Mouse (Mus musculus) cerebellum, adult 11-12 months (tissue): ENCODE data around the gene Chrm3.

ENCODE experiments used
- DNase-seq: peaks from one replicate; pipeline ENCODE4 v3.0.0; 2022

Chrm3 gene

DNA sequence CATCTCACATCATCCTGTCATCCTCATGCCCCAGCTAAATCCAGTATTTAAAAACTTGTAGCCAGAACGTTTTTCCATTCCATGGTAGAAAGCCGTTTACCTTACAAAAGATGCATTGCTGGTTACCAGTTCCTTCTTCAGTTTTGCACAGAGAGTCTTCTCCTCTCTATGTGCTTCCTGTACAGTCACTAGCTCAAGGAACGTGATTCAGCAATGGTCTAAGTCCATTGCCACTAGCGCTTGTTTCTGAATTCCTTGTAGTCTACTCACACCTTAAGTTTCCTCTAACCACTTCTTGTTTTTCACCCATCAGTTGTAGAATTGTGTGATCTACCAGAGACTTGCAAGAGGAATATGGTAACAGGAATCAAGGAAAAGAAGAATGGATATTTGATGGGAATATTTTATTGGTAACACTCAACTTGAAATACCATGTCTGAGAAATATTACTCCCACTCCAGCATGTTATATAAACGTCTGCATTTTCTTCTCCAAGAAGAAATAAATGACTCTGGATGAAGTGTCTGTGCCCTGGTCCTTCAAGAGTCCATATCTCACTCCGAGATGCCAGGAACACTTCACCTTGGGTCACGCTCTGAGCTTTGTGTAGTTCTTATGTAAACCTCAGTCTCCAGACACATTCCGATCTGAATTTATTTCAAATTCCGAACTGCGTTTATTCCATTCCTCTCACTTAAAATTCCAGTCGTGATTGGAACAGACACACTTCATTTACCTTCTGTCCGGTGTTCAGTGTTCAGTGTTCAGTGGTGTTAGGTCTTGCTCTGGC is 293.6 kb downstream of the Chrm3 start:
- DNase-seq = no peak

DNA sequence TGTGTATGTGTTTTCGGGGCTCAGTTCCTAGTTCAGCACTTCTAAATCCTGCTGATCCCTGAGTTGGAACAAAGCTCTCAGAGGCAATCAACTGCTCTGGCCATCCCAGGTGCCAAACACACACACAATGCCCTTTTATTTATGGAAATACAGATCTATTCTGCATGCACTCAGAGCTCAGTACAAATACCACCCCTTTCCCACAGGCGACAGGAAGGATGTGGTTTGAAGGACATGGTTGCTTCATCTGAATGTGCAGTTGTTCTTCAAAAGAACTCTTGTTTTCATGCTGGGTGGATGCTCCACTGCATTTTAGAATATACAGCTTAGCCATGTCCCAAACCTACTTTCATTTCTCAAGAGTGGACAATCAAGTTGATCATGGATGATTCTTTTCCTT is 294.9 kb downstream of the Chrm3 start:
- no peak for DNase-seq

DNA sequence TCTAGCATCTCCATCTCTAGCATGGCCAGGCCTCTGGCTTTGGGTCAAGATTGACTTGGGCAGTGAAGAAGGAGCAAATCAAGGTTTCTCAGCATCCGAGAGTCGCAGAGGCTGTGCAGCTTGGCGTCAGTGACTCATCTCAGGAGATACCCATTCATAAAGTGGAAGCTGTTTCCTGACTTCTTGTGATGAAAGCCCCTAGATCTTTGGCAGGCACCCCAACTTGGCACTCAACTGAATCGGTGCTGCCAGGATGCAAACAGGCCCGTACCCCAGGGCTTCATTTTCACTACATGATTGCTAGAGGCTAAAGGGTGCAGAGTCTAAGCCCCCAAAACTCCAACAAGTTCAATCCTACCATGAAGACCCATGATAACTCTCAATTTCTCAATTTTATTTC is 298.0 kb downstream of the Chrm3 start:
- DNase-seq = no peak

DNA sequence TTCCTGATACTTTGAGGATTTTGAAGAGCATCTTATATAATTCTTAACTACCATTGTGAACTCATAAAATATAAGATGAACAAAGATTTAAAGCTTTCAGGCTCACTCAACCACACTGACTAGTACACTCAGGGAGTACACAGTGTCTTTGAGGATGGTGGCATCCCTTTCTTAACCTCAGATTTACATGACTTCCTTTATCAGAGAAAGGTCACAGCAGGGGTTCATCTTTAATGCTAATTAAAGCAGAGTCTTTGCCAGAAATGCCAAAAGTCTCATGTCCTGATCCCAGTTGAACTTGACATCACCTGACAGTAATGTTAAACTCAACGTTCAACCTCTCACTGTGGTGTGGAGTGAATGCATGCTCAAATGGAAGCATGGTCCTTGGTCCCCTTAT is 301.7 kb downstream of the Chrm3 start:
- DNase-seq = no peak

DNA sequence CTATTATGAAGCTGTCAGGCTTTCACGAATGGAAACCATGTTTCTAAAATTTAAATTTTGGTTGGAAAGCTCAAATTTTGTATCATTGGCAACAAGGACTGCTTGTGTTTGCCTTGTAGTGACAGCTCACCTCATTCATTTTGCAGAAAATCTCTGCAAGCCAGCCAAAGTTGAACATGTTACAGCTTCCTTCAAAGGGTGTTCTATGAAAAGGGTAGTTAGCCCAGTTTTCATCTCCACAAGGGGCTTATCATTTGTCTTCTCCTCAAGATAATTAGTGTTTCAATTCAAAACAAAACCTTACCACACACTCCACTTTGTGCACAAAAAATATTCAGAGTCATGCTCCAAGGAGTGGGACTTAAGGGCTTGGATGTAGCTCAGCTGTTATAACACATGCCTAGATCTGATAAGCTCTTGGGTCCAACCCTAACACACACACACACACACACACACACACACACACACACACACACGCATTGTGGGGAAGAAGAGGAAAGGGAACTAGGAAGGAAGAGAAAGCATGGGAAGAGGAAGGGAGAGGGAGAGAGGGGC is 302.9 kb downstream of the Chrm3 start:
- no peak for DNase-seq

- DNase-seq = no peak
These were observed 306.6 kb downstream of the Chrm3 start for GRCm38 (mm10) chr13:10054086-10054485.

- no peak for DNase-seq
These were observed 307.3 kb downstream of the Chrm3 start for GRCm38 (mm10) chr13:10053301-10053889.

- no peak for DNase-seq
These were observed 314.8 kb downstream of the Chrm3 start for GRCm38 (mm10) chr13:10045651-10046350.

DNA sequence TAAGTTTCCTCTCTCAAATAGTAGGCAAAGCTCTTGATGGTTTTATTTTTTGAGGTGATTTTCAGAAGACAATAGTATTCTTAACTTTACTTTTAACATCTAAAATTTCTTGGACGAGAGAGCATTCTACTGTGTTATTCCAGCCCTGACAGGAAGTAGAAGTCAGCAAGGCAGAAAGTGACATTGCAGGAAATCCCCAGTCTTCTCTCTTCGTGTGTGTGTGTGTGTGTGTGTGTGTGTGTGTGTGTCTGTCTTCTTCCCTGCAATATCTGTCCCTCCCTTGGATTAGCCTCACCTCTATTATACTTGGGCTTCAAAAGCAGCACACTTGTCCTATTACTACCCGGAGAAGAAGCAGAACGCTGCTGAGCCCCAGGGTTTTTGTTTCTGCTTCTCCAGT is 316.6 kb downstream of the Chrm3 start:
- DNase-seq = no peak

DNA sequence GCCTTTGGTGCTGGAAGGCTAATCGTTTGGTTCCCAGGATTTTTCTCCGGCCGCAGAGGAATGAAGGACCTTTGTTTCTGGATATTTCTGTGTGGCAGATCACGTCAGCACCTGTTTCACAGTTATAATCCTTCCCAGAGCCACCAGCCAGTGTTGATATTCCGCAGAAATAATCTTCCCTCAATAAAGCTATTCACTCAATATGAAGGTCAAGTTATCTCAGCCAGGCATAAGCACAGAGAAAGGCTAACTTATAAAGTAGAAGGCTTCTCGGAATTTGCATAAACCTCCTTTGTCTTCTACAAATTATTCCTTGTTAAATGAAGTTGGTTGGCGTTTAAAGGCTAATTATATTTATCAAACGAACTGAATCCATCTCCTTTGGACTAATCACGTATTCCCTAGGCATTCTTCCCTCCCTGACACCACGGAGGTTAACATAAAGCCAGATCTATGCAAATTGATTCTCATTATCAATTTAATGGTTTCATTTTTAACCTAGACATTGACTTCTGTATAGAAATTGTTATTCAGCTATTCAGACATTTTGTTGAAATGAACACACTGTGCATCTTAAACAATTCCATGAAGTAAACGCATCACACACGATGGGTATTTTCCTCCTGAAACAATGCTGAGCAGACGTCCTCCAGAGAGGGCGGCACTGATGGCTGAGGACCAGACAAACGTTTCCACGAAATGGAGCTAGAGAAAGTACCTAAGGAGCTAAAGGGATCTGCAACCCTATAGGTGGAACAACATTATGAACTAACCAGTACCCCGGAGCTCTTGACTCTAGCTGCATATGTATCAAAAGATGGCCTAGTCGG is 326.9 kb downstream of the Chrm3 start:
- DNase-seq = no peak

GRCm38 (mm10) chr13:10031547-10031946 is 329.1 kb downstream of the Chrm3 start:
- no peak for DNase-seq

DNA sequence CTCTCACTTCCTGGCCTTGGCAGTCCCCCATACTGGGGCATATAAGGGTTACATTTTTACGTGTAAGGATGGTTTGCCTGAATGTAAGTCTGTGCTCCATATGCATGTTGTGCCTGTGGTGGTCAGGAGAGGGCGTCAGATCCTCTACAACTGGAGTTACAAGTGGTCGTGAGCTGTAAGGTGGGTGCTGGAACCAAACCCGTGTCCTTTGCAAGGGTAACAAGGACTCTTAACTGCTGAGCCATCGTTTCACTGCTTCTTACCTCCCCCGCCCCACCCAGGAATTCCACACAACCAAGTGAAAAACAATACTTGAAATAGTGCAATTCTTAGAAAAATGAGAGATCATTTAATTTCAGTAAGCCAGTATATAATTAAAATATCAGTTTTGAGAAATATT is 330.7 kb downstream of the Chrm3 start:
- DNase-seq = no peak

DNA sequence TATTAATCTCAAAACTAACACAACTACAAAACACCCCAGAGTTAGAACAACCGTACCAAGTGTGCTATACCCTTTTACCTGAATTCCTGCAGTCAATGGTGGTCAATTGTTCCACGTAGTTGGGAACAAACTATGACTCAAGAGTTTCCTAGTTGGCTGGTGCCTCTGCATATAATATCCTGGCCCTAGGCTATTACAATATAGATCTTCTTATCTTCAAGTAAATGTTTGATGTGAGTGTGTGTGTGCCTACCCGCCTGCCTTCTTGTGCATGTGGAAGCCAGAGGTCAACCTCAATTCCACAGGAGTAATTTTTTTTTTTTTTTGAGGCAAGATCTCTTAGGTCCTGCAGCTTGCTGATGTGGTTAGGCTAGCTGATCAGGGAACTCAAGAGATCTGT is 335.5 kb downstream of the Chrm3 start:
- no peak for DNase-seq

DNA sequence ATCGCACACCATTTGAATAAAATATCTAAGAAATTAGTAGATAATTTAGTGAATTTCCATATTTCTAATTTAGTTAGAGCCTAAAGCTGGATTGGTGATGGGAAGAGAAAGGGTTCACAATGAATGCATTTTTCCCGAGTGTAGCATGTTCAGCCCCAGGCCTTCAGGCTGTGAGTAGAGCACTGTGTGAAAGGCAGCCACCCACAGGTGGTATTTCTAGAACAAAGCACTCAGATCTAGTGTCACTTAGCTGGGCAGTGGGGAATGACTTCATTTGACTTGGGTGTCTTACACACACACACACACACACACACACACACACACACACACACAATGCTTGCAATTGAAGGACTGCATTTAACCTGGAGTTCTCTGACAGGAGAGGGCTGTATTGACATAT is 337.5 kb downstream of the Chrm3 start:
- DNase-seq = no peak

- no peak for DNase-seq
These were observed 341.4 kb downstream of the Chrm3 start for GRCm38 (mm10) chr13:10019252-10019651.

DNA sequence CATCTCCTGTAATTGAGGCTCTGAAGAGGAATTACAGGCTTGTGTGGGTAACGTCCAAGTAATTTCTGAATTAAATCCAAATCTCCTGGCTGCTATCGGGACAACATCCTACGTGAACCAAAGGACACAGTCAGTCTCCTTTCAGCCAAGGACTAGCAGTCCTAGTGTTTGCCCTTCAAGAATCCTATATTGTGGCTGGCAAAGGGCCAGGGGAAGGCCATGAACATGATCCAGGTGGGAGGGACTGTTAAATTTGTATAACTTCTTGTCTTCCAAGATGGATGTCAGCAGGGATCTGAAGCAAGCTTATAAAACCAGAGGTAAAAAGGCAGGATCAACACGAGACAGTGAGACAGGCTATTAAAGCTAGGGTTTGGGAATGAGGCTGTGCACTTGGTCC is 357.7 kb downstream of the Chrm3 start:
- no peak for DNase-seq

GRCm38 (mm10) chr13:9997664-9998328 is 362.9 kb downstream of the Chrm3 start:
- no peak for DNase-seq

DNA sequence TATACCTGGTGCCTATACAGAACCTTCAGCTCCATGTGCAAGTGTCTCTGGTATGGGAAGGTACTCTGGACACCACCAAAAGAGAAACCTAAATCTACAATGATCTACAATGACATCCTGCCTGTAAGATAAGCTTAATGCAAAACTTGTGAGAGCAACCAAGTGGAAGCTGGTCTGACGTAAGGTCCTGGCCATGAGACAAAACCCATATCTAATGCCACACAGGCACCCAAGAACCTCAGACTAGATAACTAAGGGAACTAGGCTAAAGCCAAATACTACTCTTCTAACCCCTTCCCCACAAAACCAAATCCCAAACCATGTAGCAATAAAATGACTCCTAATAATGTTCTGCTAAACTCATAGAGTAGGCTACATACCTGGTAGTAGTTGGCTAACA is 364.8 kb downstream of the Chrm3 start:
- no peak for DNase-seq

- no peak for DNase-seq
These were observed 367.1 kb downstream of the Chrm3 start for GRCm38 (mm10) chr13:9993571-9993970.

DNA sequence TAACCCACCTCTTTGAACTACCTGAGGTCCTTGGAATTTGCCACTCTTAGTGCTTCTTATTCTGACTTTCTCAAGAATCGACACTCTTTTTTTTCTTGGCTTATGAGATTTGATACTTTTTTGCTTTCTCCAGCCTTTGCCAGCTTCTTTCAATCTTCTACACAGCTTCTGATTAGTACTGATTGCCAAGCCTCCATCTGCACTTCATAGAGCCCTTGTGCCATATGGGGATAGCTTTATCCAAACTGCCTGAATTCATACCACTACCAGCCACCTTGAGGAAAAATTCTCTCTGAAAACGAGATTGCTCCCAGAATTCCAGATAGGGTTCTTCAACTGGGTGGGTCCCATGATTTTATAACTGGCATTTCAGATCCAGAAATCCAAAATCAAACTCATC is 368.0 kb downstream of the Chrm3 start:
- DNase-seq = no peak

GRCm38 (mm10) chr13:9985648-9986047 is 375.0 kb downstream of the Chrm3 start:
- no peak for DNase-seq

GRCm38 (mm10) chr13:9983293-9983692 is 377.4 kb downstream of the Chrm3 start:
- no peak for DNase-seq
